Mouse (Mus musculus): ENCODE measurements around the gene Catsper2.

The Catsper2 gene

GRCm38 (mm10) chr2:121413387-121414042, at the start of gene Catsper2, which contains the start of gene Pdia3:
Catsper2 (minus strand) TSS chr2:121413792.
Pdia3 (plus strand) TSS chr2:121413775.
- peak; percentile 95 to 98 for DNase-seq

DNA sequence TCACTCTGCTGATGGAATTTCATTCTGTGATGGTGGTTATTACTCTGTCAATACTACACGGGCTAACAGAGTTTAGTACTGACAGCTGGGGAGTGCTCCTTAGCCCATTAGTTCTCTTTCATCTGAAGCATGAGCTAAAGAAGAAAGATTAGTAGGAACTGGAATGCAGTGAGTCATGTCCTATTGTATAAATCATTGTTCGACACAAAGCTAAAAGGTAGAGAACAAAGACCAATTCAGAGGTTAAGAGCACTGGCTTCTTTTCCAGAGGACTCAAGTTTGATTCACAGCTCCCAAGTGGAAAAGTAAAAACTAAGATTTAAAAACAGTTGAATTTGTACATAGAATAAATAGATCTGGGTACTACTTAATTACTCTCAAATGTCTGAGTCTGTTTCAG, 46.5 kb upstream of the Catsper2 start:
- DNase-seq, result no peak

DNA sequence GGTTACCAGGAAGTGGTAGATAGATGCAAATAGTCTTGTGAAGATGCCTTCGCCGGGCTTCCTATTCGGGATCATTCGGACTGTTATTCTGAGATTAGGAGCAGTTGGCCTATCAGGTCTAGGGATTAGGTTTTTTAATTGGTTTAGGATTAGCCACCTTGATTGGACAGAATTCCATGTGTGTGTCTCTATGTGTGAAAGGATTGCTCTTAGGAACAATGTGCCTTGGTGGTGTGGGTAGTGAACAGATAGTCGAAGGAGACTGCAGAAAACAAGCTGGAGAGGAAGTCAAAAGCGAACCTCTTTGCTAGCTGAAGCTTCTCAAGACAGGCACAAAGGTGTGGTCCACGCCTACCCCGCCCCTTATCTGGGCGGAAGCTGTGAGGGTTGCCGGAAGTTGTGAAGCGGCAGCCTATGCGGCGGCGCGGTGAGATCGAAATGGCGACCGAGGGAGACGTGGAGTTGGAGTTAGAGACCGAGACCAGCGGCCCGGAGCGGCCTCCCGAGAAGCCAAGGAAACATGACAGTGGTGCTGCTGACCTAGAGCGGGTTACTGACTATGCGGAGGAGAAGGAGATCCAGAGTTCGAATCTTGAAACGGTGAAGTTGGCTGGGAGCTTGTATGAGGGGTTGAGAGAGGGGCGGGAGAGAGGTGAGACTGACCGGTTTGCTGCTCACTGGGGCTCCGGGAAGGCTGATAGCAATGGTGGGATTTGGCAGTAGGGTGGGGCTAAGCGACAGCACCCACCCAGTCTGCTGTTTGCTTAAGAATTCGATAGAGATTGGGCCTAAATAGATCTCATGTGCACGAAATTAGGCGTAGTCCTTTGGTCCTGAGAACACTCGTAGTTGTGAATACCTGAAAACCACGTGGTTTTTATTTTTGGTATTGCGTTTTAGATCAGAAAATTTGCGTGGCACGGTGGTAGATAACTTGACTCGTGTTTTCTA, 43.4 kb upstream of the Catsper2 start, which contains the start of gene Serinc4:
Gene Serinc4 (minus strand): TSS at position 90 of the 951 bp plus-strand sequence.
- DNase-seq, result peak; percentile 84 to 90

DNA sequence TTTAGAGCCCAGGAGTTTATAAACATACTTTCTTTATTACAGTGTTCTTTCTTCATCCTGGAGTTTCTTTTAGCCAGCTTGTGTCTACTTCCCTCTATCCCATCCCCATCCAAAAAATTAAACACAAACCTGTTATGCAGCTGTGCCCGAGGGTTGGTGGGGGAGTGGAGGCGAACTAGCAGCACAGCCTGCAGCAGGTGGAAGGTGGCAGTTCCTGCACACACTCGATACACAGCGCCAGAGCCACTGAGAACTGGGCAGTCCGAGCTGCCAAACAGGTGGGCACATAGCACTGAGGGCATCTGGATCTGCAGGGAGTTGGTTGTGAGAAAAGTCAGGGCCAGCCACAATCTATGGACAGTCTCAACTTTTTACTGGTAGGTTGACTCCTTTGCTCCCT, 41.9 kb upstream of the Catsper2 start:
- no peak for DNase-seq

DNA sequence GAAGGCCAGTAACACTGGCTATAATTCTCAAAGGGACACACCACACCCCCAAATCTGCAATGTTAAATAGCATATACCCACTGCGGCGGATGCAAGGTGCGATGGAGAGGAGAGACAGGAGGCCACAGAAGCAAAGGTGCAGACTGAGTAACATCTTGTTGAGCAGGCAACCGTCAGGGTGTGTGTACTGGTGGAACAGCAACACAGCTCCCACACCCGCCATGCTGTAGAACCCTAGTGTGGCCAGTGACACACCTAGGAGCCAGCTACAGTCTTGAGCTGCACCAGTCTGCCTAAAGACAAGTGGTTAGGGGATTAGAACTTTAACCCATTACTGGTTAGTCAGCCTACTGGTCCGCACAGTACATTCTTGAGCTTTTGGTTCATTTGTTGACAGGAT, 40.3 kb upstream of the Catsper2 start:
- DNase-seq, result no peak

GRCm38 (mm10) chr2:121452990-121453389, 39.4 kb upstream of the Catsper2 start, which contains the start of gene Hypk:
Hypk (plus strand) TSS chr2:121453290.
- DNase-seq, result no peak

GRCm38 (mm10) chr2:121452361-121452760, 38.8 kb upstream of the Catsper2 start:
- DNase-seq, result no peak

DNA sequence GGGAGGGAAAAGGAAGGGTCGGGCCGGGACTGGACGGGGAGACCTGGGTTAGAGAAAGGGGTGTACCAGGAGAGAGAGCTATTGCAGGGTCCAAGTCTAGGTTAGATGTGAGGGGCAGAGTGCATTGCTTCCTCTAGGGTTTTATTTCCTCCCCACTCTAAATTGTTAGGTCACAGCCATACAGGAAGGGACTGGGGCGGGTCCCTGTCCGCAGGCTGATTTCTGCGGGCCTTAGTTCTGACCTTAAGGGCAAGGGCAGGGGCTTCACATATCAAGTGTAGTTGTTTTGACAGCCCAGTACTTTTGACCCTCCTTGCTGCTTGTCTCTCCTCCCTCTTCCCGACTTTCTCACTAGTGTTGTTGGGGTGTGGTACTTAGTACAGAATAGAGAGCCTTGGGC, 36.5 kb upstream of the Catsper2 start:
- no peak for DNase-seq

- peak in 1 of 2 experiments; percentile 42 for DNase-seq
Observed at GRCm38 (mm10) chr2:121449545-121450011, 36.0 kb upstream of the Catsper2 start.

GRCm38 (mm10) chr2:121448739-121449535, 35.3 kb upstream of the Catsper2 start, which contains the start of gene Serf2:
Serf2 (plus strand) TSS chr2:121449195.
- DNase-seq, result peak; percentile 98 to 100

DNA sequence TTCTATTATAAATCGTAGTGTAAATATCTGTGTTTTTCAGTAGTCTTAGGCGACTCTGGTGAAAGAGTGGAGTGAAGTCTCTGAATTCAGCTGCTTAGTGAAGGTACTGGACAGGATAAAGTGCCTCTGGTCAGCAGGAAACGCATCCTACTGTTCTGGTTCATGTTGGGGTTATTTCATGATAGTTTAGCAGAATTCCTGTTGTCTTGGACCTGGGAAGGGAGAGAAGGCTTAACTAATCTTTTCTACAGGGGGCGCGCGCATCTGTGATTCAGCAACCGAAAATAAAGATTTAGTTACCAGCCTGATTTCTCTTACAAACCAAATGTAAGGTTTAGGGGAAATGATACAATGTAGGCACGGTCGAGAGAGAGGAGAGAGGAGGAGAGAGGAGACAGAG, 34.5 kb upstream of the Catsper2 start:
- peak; percentile 35 to 45 for DNase-seq

DNA sequence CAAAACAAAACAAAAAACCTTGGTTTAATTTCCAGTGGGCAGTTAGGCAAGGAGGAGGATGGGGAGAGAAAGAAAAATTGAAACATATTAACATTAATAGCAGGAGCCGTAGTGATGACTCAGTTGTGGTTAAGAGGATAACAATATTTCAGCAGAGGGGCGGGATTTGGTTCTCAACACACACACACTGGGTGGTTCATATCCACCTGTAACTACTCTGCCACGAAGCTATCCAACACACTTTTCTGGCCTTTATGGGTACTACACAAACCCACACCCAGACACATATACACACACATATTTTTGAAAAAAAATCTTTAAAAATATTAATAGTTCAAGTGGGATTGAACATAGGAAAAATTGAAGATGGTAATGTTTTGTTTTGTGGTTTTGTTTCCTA, 33.4 kb upstream of the Catsper2 start:
- DNase-seq, result no peak

- DNase-seq, result no peak
Observed at GRCm38 (mm10) chr2:121446506-121446905, 32.9 kb upstream of the Catsper2 start.

- DNase-seq, result no peak
Observed at GRCm38 (mm10) chr2:121445117-121445516, 31.5 kb upstream of the Catsper2 start.

- no peak for DNase-seq
Observed at GRCm38 (mm10) chr2:121444178-121444577, 30.6 kb upstream of the Catsper2 start, which contains the start of gene Ell3. Ell3 (minus strand) TSS chr2:121444278.

- DNase-seq, result no peak
Observed at GRCm38 (mm10) chr2:121443068-121443349, 29.4 kb upstream of the Catsper2 start.

GRCm38 (mm10) chr2:121442259-121443067, 28.9 kb upstream of the Catsper2 start:
- DNase-seq, result peak; percentile 61 to 65

DNA sequence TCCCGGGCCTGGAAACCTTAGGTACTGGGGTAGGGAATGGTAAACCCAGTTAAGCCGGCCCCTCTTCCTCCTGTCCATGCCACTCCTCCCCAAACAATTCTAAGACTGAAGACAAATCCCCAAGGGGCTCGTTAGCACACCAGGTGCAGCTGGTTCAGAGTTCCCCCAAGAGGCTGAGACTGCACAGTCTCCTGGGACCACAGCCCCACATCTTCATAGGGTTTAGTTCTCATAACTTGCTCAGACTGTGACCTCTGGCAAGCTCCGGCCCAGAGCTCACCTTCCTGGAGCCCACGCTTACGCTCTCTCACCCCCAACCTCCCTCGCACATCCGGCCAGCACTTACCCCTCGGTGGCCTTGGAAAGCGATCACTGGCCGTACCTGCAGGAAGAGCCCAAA, 28.2 kb upstream of the Catsper2 start:
- no peak for DNase-seq

GRCm38 (mm10) chr2:121440834-121441605, 27.4 kb upstream of the Catsper2 start:
- DNase-seq, result no peak

DNA sequence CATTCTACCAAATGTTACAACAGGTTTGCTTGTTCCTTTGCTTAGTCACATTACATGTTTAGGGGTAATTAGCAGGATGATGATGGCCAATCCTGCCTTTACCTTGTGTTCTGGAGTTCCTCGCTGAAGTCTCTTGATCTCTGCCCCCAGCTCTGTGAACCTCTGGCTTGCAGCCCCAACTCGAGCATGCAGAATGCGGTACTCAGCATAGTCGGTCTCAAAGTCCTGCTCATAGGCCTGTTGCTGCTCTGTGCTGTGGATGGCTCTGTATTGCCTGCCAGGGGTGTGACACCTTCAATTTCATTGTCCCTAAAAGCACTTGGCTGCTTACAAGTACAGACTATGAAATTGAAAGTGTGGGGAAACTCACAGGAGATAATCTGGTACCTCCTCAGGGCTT, 26.2 kb upstream of the Catsper2 start:
- no peak for DNase-seq

GRCm38 (mm10) chr2:121434854-121435253, 21.3 kb upstream of the Catsper2 start:
- DNase-seq, result no peak
